Mouse (Mus musculus) right cerebral cortex, adult 18-20 months (tissue): ENCODE measurements around the gene Hba-a1.
A peak's percentile ranks its signal among the peaks of the same experiment; 100 is the strongest.

Experiments used
- DNase-seq: peaks from one replicate; pipeline ENCODE4 v3.0.0; 2022; ENCODE audit warnings: mixed read lengths

Hba-a1 gene

GRCm38 (mm10) chr11:32297866-32298531, 14.7 kb downstream of the Hba-a1 start:
- DNase-seq, result no peak

DNA sequence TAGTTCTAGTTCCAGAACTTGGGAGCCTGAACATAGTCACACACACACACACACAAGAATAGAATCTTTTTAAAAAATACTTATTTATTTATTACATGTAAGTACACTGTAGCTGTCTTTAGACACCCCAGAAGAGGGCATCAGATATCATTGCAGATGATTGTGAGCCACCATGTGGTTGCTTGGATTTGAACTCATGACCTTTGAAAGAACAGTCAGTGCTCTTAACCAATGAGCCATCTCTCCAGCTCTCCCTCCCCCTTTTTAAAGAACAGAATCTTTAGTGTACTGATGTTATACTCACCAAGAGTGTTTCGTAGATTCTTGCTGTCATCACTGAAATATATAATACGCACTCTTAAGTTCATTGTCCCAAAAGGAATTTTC, 15.2 kb downstream of the Hba-a1 start:
- DNase-seq, result no peak

- DNase-seq, result peak; percentile 51
Measured at GRCm38 (mm10) chr11:32299865-32300264, 16.6 kb downstream of the Hba-a1 start, which contains the start of gene Hbq1a. Gene Hbq1a (plus strand): TSS chr11:32300069.

DNA sequence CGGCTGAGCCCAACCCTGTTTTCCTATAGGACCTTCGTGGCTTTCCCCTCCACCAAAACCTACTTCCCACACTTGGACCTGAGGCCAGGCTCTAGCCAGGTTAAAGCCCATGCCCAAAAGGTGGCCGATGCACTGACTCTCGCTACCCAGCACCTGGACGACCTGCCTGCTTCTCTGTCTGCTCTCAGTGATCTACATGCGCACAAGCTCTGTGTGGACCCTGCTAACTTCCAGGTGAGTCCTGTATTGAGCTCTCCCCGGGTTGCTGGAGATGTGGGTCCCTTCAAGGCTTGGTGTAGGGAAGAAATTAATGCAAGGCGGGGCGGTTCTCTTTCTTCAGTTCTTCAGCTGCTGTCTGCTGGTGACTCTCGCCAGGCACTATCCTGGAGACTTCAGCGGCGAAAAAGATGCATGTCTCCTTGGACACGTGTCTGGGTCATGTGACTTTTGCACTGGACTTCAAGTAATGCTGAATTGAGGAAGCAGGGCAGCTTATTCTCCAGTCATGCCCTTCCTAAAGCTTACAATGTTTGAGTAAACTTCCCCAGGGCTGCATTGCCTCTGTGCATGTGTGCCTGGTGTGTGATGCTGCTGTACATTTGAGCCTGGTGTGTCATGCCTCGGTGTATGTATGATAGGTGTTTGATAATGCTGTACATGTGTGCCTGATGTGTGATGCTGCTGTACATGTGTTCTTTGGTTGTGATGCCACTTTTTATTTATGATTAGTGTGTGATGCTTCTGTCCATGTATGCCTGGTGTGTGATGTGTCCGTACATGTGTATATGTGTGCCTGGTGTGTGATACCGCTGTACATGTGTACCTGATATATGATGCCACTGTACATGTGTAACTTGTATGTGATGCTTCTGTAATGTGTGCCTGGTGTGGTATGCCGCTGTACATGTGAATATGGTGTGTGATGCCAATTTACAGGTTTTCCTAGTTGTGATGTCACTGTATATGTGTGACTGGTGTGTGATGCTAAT, 17.3 kb downstream of the Hba-a1 start:
- DNase-seq, result no peak

DNA sequence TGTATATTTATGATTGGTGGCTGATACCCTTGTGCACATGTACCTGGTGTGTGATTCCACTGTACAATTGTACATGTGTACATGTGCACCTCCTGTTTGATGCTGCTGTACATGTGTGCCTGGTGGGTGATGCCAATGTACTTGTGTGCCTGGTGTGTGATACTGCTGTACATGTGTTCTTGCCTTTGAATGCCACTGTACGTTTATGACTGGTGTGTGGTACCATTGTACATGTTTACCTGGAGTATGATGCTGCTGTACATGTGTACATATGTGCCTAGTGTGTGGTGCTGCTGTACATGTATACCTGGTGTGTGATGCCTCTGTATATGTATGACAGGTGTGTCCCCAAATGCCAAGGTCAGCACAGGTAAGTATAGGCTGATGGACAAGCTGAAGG, 18.2 kb downstream of the Hba-a1 start:
- no peak for DNase-seq

DNA sequence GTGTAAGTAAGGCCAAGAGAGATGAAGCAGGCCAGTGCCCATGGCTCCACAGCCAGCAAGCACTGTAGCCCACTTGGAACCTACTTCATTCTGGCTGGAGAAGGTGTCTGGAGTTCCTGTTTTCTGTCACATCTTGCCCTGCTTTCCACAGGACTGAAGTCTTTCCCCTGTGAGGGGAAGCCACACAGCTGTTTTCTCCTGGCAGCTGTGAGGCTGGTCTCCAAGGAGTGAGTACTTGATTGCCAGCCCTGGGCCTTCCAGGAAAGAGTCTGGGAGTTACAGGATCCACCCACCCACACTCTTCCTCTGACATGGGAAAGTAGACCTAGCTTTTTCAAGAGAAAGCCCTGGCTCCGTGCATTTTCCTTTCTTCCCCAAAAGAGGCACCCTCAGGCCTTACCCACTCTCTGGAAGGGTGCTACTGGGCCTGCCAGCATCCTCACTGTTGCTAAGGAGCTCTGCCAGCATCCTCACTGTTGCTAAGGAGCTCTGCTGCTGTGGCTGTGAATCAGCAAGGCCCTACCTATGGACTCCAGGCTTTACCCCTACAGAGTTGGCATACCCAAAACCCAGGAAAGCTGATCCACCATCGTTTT, 19.6 kb downstream of the Hba-a1 start:
- DNase-seq, result peak; percentile 65

DNA sequence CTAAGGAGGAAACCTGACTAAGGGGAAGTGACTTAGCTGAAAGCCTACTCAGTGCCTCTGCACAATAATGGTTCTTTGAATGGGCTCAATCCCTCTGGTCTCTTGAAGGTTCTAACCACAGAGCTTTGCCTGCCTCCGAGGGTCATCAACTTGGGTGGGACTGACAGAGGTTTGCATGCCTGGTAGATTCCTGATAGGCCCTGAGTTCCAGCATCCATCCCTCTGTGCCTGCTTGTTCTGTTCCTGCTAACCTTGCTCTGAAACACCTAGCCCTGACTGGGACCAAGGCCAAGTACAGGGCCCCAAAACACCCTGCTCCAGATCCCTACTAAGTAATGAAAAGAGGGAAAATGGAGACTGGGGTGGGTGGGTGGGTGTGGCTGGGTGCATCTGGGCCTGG, 20.1 kb downstream of the Hba-a1 start:
- DNase-seq, result no peak

DNA sequence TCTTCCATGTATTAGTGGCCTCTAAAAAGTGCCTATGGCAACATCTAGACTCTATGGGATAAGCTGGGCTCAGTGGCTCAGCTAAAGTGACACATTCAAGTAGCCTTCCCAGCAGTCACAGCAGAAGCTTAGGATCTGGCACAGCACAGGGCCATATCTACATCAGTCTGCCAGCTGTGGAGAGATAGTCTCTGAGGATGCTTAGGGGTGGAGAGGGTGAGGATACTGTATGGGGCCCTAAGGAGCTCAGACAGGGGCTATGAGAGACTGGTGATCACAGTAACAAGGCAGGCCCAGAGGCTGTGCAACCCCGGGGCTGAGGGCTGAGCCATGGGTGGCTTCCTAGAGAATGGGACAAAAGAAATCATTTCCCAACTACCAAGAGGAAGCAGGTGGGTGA, 23.7 kb downstream of the Hba-a1 start:
- no peak for DNase-seq

- no peak for DNase-seq
Measured at GRCm38 (mm10) chr11:32309446-32309845, 26.1 kb downstream of the Hba-a1 start.

- no peak for DNase-seq
Measured at GRCm38 (mm10) chr11:32309928-32310327, 26.6 kb downstream of the Hba-a1 start.

DNA sequence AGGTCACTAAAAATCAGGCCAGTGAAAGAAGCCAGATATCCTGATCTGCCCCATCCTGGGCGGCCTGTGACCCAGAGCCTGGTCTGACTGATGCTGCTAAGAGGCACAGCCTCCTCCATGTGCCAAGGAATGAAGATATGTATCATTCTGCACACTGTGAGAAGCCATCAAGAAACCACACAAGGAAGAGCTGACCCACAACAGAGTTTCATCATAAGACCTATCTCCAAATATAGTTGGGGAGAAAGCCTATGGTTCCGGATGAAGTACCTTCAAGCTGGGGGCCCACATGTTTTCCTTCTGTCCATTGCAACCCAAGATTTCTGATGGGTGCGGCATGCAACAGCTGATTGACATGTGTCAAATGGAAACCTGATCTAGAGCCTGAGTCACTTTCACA, 32.7 kb downstream of the Hba-a1 start:
- DNase-seq, result no peak

DNA sequence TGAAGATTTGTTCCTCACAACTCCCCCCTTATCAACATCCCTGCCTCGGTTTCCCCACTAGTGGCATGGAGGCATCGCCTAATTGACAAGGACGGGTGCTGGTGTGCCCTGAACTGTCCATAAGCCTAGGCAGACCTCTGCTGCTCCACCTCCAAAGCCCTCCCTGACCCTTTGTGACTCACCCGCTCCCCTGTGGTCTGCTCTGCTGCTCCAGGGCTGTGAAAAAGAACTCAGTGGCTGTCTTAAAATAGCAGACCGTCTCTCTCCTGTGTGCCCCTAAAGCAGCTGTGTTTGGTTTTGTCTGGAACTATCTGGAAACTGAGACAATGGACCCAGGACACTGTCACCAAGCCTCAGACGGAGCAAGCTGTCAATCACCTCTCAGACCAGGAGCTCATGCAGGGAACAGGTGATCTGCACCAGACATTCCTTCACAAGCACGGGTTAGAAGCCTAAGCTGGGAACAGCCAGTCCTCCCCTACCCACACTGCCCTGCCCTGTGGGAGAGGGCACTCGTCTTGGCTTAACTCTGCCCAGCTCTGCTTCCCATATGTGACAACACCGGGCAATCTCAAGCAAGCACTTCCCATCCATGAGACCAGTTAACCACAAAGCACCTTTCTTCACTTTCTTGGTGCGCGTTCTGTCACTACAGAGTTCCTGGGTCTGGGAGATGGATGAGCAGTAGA, 37.3 kb downstream of the Hba-a1 start:
- no peak for DNase-seq

- DNase-seq, result peak; percentile 73
Measured at GRCm38 (mm10) chr11:32321196-32321565, 37.9 kb downstream of the Hba-a1 start.

DNA sequence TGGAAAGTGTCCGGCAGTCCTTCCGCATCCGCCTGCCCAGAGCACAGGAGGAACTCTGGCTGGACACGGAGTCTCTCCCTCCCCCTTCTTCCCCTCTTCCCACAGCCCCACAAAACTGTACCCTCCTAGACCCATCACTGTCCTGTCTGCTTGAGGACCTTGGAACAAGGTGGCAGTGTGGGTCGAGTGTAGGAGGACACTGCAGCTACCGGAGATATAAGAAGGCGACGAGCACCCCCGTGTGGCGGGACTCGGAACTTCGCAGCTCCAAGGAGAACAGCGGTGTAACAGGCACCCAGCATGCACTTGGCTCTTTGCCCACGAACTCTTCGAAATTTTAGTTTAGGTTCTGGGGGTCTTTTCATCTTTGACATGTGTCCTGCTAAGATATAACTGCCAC, 41.3 kb downstream of the Hba-a1 start:
- DNase-seq, result peak; percentile 81

DNA sequence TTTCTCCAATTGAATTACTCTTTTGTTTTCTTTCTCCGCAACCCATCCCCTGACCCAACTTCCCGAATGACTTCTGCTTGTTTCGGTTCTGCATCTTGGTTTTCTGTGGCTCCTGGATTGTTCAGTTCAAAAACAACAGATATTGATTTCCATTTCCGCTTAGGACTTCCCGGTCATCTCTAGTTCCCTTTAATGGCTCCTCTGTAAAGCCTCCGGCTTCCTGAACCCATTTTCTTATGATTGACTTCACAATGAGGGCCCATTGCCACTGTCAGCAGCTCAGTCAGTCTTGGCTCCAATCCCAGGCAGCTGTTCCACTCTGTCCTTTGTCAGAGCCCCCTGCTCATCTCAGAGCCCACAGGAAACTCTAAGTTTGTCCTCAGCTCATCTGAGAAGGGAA, 47.8 kb downstream of the Hba-a1 start:
- no peak for DNase-seq

DNA sequence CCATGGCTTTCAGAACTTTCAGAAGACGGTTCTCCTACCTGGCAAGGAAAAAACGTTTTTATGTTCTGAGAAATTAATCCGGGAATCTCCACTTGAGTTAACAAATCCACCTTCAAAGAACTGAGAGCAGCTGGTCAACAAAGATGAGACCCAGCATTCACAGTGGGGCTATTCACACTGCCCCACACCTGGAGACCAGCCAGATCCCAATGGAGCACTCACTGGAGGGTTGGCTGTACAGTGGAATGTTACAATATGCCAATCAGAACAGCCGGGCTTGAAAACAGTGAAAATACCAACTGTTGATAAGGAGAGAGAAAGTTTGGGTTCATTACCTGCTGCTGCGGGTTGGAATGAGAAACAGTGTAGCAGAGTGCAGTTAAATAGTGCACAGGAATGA, 48.5 kb downstream of the Hba-a1 start:
- DNase-seq, result no peak

- no peak for DNase-seq
Measured at GRCm38 (mm10) chr11:32333235-32333634, 49.9 kb downstream of the Hba-a1 start.
